Mouse (Mus musculus) stomach, embryonic 15.5 days (tissue): ENCODE data around the gene Ppp1r9b. TPM values are rescaled to one million over a fixed set of nuclear protein-coding genes. Genes with fewer than 3 reads are reported as not detected.
A peak's percentile ranks its signal among the peaks of the same experiment; 100 is the strongest.

Experiments
- ATAC-seq: fragments of 200-750 bp; cut with Nextera tagmentation; 2 replicates; pipeline ENCODE4 v1.8.0; 2017; ENCODE audit warnings: low read depth, moderate number of reproducible peaks, moderate TSS enrichment; ENCODE audit not compliant: insufficient read depth, low FRiP score
- H3K27ac ChIP-seq: fragments of 300-500 bp; sonication (generic); 2 replicates; pipeline ENCODE4 v1.5.1; 2015; ENCODE audit warnings: mild to moderate bottlenecking, inconsistent platforms
- H3K27me3 ChIP-seq: fragments of 300-500 bp; sonication (generic); replicated peaks from 2 replicates; pipeline ENCODE4 v1.6.1; 2015; ENCODE audit warnings: inconsistent platforms
- H3K36me3 ChIP-seq: fragments of 300-500 bp; sonication (generic); 2 replicates; pipeline ENCODE4 v1.6.1; 2015; ENCODE audit warnings: inconsistent platforms
- H3K4me1 ChIP-seq: fragments of 300-500 bp; sonication (generic); 2 replicates; pipeline ENCODE4 v1.6.1; 2015; ENCODE audit warnings: inconsistent platforms
- H3K4me2 ChIP-seq: fragments of 300-500 bp; sonication (generic); 2 replicates; pipeline ENCODE4 v1.6.1; 2015; ENCODE audit warnings: mild to moderate bottlenecking, inconsistent platforms
- H3K4me3 ChIP-seq: fragments of 300-500 bp; sonication (generic); replicated peaks from 2 replicates; pipeline ENCODE4 v1.5.1; 2015; ENCODE audit warnings: inconsistent platforms
- H3K9ac ChIP-seq: fragments of 300-500 bp; sonication (generic); 2 replicates; pipeline ENCODE4 v1.6.1; 2015; ENCODE audit warnings: inconsistent platforms
- H3K9me3 ChIP-seq: fragments of 300-500 bp; sonication (generic); 2 replicates; pipeline ENCODE4 v1.6.1; 2016; ENCODE audit warnings: inconsistent platforms
- WGBS: fragments of 180-500 bp; shearing (Covaris S2); methylation state at CpG from one replicate; pipeline ENCODE4 v1.1.7; 2015; 5-methylcytosine and 5-hydroxymethylcytosine counted together
- polyA plus RNA-seq: library from polyadenylated mRNA; unstranded; fragments of >200 nt; fragmentation: Nextera tagmentation; extraction: Ambion mirVana; gene quantifications from 2 replicates; pipeline ENCODE4 v1.2.1, GENCODE M21; 2015

Ppp1r9b gene
- polyA plus RNA-seq, 1 experiment from 2014 or later = 10.3 TPM

DNA sequence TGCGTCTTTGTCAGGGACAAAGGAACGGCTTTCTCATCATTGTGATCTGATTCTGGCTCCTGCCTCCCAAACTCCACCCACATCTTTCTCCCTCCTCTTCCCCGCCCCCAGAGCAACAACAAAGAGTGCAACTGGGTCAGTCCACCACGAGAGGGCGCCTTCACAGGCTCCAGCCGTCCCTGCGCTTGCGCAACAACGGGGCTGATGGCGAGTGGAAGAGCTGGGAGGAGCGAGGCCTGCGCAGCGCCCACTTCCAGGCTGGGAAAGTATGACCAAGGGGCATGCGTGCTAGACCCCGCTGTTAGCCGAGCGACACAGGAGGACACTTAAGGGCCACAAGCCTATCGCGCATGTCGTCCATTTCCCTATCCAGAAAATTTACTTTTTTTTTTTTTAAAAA is 11.9 kb upstream of the Ppp1r9b start:
- no peaks in the 10 kb centered on the region for H3K36me3 ChIP-seq
- WGBS = under 1% methylated on average over 20 of the region's 20 CpGs
- 0 out of 2 replicates have a peak overlapping the region, but pooled peaks have one; percentile 32 for H3K27ac ChIP-seq
- no peaks in the 10 kb centered on the region for H3K9me3 ChIP-seq
- H3K4me3 ChIP-seq = peak overlapping the region; percentile 26
- H3K9ac ChIP-seq = no peak overlapping the region
- no peaks in the 10 kb centered on the region for H3K4me1 ChIP-seq
- H3K4me2 ChIP-seq = peak overlapping the region; percentile 47
- H3K27me3 ChIP-seq = no peaks in the 10 kb centered on the region
- ATAC-seq = peak; percentile 88

DNA sequence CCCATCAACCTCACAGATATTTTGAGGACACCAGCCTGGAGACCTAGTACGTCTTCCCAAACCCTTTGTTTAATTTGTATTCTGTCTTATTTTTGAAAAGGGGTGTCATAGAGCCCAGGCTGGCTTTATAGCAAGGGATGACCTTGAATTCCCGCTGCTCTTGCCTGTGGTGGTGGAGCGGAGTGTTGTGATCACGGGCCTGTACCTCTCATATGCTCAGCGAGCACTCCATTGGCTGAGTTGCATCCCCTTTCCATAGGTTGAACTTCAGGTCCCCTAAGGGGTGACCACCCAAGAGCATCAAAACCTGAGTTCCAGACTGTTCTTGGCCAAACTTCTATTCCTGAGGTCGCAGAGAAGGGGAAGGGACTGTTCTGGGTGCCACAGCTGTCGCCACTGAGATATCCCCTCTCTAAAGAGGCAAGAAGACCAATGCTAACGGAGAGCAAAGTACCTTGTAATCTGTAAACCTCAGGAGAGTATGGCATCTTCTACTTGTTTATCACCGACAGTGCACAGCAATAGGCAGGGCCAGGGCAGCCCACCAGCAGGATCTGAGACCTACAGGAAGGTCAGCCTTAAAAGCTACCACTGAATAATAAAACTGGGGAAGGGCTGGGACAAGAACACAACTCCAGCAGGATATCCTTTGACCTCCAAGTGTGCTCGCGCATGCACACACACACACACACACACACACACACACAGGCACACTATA is 11.2 kb upstream of the Ppp1r9b start:
- Histone ChIP-seq H3K4me2 (peak overlapping the region; percentile 47), H3K27me3 (no peaks in the 10 kb centered on the region), H3K36me3 (no peaks in the 10 kb centered on the region), H3K9ac (no peak overlapping the region), H3K27ac (0 out of 2 replicates have a peak overlapping the region, but pooled peaks have one; percentile 32), H3K4me1 (no peaks in the 10 kb centered on the region), H3K9me3 (no peaks in the 10 kb centered on the region), H3K4me3 (no peak overlapping the region)
- ATAC-seq = no peak
- WGBS = 70% methylated on average over 11 of the region's 11 CpGs

DNA sequence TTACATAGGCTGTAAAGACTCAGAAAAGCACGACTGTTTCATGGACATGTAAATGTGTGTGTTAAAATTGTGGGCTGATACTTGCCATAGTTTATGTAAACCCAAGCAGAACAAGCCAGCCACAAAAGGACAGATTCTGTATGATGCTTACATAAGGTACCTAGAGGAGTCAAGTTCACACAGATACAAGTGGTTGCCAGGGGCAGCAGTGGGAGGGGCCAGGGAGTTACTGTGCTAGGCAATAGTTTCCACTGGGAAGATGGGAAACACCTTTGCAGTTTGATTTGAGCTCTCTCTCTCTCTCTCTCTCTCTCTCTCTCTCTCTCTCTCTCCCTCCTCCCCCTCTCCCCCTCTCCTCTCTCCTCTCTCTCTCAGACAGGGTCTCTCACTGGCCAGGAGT is 5.7 kb upstream of the Ppp1r9b start:
- no peak for ATAC-seq
- Histone ChIP-seq H3K27ac (peak overlapping the region; percentile 40; the same call in 1 of the 2 replicates), H3K9me3 (no peaks in the 10 kb centered on the region), H3K9ac (no peak overlapping the region), H3K4me2 (no peak overlapping the region), H3K4me3 (no peak overlapping the region), H3K4me1 (peaks cover 27% of the 10 kb centered on the region), H3K27me3 (no peaks in the 10 kb centered on the region), H3K36me3 (no peaks in the 10 kb centered on the region)
- 25% methylated on average over 1 of the region's 1 CpGs for WGBS

DNA sequence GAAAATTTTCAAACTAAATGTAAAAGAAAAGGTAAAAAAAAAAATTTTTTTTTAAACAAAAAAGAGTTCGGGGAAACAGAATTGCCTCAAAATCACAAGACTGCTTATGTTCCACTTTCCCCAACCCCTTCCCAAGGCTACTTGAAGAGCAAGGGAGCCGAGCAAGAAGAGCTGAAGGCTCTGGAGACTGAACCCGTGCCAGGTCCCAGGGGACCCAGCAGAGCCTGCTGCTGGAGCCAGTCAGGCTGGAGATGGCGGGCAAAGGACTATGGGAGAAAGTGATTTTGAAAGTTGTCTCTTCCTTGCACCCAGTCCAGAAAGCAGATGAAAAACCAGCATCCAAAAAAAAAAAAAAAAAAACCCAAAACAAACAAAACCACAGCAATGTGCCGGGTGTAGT is 5.0 kb upstream of the Ppp1r9b start:
- no peak overlapping the region for H3K4me3 ChIP-seq
- H3K27ac ChIP-seq = no peak overlapping the region
- no peak for ATAC-seq
- H3K4me1 ChIP-seq = peaks cover 32% of the 10 kb centered on the region
- no peak overlapping the region for H3K4me2 ChIP-seq
- no peaks in the 10 kb centered on the region for H3K36me3 ChIP-seq
- H3K27me3 ChIP-seq = no peaks in the 10 kb centered on the region
- no peak overlapping the region for H3K9ac ChIP-seq
- no peaks in the 10 kb centered on the region for H3K9me3 ChIP-seq
- whole genome bisulfite sequencing = 70% methylated on average over 5 of the region's 5 CpGs

DNA sequence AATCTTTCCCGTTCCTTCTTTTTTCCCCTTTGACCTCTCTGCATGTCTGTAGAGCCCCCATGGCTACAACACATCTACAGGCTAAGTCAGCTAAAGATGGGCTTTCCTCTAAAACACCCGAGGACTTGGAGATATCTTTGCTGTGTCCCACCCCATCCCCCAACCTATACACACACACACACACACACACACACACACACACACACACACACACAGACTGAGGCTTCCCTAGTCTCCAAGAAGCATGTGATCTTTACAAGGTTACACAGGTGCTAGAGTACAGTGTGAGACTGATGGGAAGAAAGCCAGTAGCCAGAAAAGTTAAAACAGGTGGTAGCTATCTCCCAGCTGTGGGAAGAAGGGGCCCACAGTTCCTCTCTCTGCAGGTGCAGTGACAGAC is 4.4 kb upstream of the Ppp1r9b start:
- Histone ChIP-seq H3K4me2 (no peak overlapping the region), H3K4me1 (peaks cover 32% of the 10 kb centered on the region), H3K9me3 (no peaks in the 10 kb centered on the region), H3K9ac (no peak overlapping the region), H3K36me3 (no peaks in the 10 kb centered on the region), H3K4me3 (no peak overlapping the region), H3K27ac (peak overlapping the region; percentile 62; the same call in 1 of the 2 replicates), H3K27me3 (no peaks in the 10 kb centered on the region)
- ATAC-seq = no peak
- 56% methylated on average over 2 of the region's 2 CpGs for WGBS

DNA sequence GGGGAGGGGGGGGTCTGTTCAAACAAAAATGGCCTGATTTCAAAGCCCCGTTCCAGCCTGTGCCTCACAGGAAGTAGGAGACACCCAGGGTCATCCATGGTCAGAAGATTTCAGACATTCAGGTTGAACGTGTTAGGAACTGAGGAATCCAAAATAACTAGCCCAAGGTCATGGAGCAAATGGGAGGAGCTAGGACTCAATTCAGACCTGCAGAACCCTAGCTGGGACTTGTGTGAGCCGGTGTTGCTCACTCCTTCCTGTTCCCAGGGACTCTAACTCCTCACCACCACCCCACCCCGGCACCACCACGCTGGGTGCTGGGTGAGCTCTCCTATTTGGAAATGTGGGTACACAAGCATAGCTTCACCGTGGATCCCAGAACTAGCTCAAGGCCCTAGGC is 3.5 kb upstream of the Ppp1r9b start:
- no peak overlapping the region for H3K4me3 ChIP-seq
- H3K4me1 ChIP-seq = peaks cover 37% of the 10 kb centered on the region
- no peaks in the 10 kb centered on the region for H3K36me3 ChIP-seq
- H3K9me3 ChIP-seq = no peaks in the 10 kb centered on the region
- H3K27ac ChIP-seq = peak overlapping the region; percentile 62
- no peak overlapping the region for H3K4me2 ChIP-seq
- 48% methylated on average over 6 of the region's 6 CpGs for WGBS
- no peak for ATAC-seq
- H3K9ac ChIP-seq = no peak overlapping the region
- no peaks in the 10 kb centered on the region for H3K27me3 ChIP-seq

DNA sequence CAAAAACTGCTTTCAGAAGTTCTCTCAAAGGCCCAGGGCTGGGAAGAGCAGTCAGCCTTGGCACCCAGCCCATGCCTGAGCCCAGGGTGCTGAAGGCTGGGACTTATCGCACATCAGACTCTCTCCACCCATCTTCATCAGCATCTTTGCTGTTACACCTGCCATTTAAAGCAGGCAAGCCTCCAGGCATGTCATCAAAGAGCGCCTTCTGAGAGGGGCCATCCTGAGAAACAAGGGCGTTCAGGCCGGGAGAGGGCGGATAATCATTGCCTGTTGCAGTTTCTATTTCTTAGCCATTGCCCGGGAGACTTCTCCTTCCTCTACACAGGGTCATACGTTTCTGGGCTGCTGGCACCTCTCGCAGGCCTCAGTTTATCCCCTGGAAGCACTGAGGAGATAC is 3.0 kb upstream of the Ppp1r9b start:
- Histone ChIP-seq H3K9ac (no peak overlapping the region), H3K4me1 (peaks cover 42% of the 10 kb centered on the region), H3K27me3 (no peaks in the 10 kb centered on the region), H3K9me3 (no peaks in the 10 kb centered on the region), H3K36me3 (no peaks in the 10 kb centered on the region), H3K4me2 (no peak overlapping the region), H3K4me3 (no peak overlapping the region), H3K27ac (peak overlapping the region; percentile 62; the same call in 1 of the 2 replicates)
- WGBS = 77% methylated on average over 8 of the region's 8 CpGs
- no peak for ATAC-seq

DNA sequence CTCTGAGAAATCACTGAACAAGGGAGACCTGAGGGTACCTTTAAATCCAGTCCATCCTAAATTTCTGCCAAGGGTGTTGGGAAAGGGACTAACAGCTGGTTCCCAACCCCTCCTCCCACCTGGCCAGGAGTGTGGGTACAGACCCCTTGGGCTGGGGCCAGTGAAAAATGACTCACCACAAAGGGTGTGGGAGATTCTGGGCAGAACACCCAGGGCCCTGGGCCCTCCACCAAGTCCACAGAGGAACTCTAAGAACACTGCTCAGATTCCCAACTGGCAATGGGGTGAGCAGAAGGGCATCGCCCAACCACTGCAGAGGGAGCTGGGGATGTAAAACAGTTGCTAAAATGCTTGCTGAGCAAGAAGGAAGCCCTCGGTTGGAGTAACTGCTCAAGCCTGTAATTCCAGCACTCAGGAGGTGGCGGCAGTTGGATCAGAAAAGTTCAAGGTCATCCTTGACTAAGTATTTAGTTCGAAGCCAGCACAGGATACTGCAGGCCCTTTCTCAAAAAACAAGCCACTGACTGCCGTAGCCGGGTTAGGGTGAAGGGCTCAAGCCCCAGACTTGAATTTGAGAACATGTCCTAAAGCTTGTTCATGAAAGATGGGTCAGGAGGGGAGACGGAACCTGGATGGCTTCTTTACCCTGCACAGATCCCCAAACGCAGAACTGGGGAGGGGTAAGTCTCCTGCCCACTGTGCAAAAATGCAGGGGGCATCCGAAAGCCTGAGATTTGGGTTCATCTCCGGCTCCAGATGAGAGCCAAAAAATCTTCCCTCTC is 1.9 kb upstream of the Ppp1r9b start:
- no peaks in the 10 kb centered on the region for H3K27me3 ChIP-seq
- peak overlapping the region; percentile 49 for H3K9ac ChIP-seq
- peak overlapping the region; percentile 92 for H3K4me2 ChIP-seq
- ATAC-seq = no peak
- no peaks in the 10 kb centered on the region for H3K9me3 ChIP-seq
- peak overlapping the region; percentile 90 for H3K4me3 ChIP-seq
- peak overlapping the region; percentile 96 for H3K27ac ChIP-seq
- H3K36me3 ChIP-seq = no peaks in the 10 kb centered on the region
- H3K4me1 ChIP-seq = peaks cover 53% of the 10 kb centered on the region
- 15% methylated on average over 10 of the region's 10 CpGs for WGBS

DNA sequence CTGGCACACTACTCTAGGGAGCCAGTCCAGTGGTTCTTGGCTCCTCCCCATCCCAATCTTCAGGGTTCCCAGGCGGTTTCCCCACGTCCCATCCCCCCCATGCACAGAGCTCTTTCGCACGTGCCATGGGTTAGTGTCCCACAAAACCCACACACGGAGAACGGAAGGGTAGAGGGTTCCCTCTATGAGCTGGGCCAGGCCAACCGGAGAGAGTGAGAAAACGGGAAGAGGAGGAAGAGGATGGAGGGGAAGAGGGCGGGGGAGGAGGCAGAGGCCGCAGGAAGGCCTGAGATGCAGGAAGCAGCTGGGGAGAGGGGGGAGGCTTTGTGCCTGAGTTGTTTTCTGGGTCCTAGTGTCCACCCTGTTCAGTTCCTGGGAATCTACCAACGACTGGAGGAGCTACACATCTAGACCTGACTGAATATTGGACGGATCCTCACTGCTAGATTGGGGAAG is 1.2 kb upstream of the Ppp1r9b start:
- 1% methylated on average over 11 of the region's 12 CpGs for WGBS
- Histone ChIP-seq H3K4me1 (peaks cover 59% of the 10 kb centered on the region), H3K27ac (peak overlapping the region; percentile 96), H3K9ac (peak overlapping the region; percentile 49), H3K36me3 (no peaks in the 10 kb centered on the region), H3K9me3 (no peaks in the 10 kb centered on the region), H3K4me2 (peak overlapping the region; percentile 92), H3K27me3 (no peaks in the 10 kb centered on the region), H3K4me3 (peak overlapping the region; percentile 90)
- ATAC-seq = peak; percentile 59

DNA sequence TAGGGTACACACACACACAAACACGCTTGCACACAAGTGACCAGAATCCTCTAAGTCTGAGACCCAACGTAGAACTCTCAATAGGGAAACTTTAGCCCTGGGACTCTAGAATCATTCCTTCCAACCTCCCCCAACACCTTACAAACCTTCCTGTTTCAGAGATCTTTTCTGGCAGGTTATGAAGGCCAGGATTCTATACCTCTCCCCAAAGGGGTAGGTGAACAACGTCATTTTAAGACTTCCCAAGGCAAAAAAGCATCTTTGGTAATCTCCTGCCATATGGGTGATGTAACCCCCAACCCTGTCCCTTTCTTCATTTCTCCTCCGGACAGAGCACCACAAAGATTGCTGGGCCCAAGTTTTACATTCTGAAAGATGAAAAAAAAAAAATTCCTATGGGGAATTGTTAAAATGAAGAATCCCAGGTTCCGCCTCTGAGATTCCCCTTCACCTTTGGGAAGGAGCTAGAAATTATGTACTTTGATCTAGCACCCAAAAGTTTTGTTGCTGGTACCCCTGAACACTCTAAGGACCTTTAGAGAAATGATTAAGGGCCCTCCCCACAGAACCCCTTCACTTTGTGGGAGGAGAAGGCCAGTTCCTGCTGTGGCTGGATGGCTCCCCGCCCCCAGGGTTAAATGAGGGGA is 610 bp upstream of the Ppp1r9b start:
- Histone ChIP-seq H3K9me3 (no peaks in the 10 kb centered on the region), H3K4me1 (peaks cover 65% of the 10 kb centered on the region), H3K4me3 (peak overlapping the region; percentile 90), H3K27ac (peak overlapping the region; percentile 96), H3K36me3 (no peaks in the 10 kb centered on the region), H3K27me3 (no peaks in the 10 kb centered on the region), H3K9ac (0 out of 2 replicates have a peak overlapping the region, but pooled peaks have one; percentile 25), H3K4me2 (peak overlapping the region; percentile 92)
- 36% methylated on average over 6 of the region's 6 CpGs for WGBS
- no peak for ATAC-seq

DNA sequence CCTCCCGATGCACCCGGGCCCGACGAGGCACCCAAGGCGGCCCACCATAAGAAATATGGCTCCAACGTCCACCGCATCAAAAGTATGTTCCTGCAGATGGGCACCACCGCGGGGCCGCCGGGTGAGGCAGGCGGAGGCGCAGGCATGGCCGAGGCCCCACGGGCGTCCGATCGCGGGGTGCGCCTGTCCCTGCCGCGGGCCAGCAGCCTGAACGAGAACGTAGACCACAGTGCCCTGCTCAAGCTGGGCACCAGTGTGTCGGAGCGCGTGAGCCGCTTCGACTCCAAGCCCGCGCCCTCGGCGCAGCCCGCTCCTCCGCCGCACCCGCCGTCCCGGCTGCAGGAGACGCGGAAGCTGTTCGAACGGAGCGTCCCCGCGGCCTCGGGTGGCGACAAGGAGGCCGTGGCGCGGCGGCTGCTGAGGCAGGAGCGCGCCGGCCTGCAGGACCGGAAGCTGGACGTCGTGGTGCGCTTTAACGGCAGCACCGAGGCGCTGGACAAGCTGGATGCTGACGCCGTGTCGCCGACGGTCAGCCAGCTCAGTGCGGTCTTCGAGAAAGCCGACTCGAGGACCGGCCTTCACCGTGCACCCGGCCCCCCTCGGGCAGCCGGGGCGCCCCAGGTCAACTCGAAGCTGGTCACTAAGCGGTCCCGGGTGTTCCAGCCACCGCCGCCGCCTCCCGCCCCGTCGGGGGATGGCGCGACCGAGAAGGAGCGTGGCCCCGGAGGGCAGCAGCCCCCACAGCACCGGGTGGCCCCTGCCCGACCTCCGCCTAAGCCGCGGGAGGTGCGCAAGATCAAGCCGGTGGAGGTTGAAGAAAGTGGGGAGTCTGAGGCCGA is 1.0 kb downstream of the Ppp1r9b start:
- Histone ChIP-seq H3K27ac (peak overlapping the region; percentile 96), H3K27me3 (no peaks in the 10 kb centered on the region), H3K36me3 (peaks cover 7% of the 10 kb centered on the region; the same call in 1 of the 2 replicates), H3K4me1 (peaks cover 75% of the 10 kb centered on the region), H3K4me2 (peak overlapping the region; percentile 92), H3K9me3 (no peaks in the 10 kb centered on the region), H3K4me3 (peak overlapping the region; percentile 90), H3K9ac (peak overlapping the region; percentile 74)
- WGBS = under 1% methylated on average over 98 of the region's 99 CpGs
- no peak for ATAC-seq
